Mouse (Mus musculus) right cerebral cortex, postnatal 36 days (tissue): ENCODE measurements at regions not wholly inside any gene's neighbourhood (a gene's known extent, or its start where the extent isn't known, plus 50 kb on each side); places are given as distances from the start of the nearest gene placed in this dataset.
A peak's percentile ranks its signal among the peaks of the same experiment; 100 is the strongest.

Experiments
- DNase-seq, 2 experiments: peaks; one replicate each; pipeline ENCODE4 v3.0.0; 2022; ENCODE audit warnings: low spot score in 2 of 2, mixed read lengths in 1 of 2

DNA sequence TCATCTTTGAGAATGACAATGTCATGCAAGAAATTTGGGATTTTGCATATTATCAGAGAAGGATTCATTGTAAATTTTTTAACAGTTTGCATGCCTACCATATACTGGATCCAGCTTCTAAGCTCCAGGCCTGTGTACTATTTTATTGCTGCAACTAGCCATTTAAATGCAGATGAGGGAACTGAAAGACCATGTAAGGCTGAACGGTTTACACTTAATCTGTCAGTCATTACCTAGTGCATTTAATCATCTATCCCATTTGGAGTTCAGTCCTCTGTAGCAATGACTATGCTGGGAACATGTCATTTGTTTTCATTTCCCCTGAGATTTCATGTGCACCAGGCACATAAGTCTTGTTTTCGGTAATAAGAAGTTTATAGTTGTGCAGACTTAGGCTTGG lies 631.8 kb upstream of the Gm21961 start:
- DNase-seq, result no peak

DNA sequence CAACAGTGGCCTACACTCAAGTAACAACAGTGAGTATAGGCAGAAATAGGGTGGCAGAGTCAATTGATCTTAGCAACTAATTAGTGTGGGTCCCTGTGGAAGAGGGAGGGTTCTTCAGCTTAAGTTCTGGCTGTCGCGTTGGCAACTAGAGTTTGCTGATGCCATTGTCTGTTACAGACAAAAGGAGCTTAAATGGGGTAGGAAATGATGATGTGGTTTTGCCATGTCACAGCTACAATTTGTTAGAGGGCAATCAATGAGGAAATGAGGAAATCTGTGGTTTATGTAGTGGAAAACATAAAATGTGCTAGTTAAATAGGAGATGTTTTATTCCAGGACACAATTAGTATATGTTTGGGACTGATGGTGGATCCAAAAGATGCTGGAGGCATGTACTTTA lies 624.8 kb upstream of the Gm21961 start:
- DNase-seq, result no peak

DNA sequence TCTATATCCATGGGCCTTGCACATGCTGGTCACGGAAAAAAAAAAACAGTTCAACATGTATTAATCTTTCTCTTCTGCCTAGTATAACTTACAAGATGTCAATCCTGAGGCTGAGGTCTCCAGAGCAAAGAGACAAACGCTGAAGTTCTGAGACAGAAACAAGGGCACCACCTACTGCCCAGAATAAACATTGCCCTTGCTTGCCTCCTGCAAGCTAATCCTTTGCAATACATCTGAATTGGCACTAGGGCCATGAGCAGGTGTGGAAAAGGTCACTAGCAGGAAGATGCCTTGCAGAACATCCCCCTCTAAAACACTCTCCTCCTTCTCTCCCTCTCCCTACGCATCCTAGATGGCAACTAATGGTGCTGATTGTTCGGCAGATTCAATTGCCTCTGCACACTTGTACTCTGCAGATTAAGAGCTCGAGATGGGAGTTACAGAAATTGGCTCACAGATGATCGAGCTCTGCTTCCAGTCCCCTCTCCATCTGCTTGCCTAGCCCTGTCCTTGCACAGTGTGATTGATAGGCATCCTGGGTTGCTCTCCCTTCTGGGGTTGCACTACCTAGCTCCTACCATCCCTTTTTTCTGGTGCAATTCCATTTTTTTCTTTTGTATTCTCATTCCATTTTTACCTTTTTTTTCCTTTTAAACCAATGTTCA lies 622.9 kb upstream of the Gm21961 start:
- peak; percentile 37 to 60 for DNase-seq

GRCm38 (mm10) chr15:65632440-65632839 lies 617.7 kb upstream of the Gm21961 start:
- DNase-seq, result no peak

- DNase-seq, result no peak
These were observed 615.8 kb upstream of the Gm21961 start for GRCm38 (mm10) chr15:65630476-65630875.

DNA sequence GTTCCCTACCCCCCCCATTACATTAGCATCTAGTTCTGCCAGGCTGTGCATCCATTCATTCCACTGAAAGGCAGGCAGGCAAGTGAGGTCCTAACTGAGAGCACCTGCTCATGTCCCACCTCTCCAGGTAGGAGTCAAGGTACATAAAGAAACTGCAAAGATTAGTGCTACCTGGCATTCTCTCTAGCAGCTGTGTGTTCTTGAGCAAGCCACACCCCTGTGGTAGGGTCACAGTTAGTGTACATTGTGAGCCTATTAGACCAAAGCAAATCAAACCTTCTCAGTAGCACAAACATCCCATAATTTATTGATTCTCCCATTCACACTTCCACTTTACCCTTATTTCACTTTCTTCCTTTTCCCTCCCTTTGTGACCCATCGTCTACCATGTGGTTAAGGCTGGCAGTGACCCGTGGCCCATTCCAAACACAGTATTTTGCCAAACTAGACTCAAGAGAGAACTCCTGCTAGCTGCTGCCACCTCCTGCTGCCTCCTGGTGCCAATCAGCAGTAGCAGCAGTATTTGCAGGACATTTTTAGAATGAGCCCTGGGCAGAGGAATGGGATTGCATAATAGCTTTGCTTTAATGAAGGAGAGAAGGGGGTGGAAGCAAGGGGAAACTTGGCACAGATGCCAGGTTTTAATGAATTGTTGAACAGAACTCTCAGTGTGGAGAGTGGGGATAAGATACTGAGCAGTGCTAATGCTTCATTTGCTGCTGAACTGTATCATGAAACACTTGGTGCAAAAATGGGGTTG lies 578.2 kb upstream of the Gm21961 start:
- peak; percentile 55 to 75 for DNase-seq

DNA sequence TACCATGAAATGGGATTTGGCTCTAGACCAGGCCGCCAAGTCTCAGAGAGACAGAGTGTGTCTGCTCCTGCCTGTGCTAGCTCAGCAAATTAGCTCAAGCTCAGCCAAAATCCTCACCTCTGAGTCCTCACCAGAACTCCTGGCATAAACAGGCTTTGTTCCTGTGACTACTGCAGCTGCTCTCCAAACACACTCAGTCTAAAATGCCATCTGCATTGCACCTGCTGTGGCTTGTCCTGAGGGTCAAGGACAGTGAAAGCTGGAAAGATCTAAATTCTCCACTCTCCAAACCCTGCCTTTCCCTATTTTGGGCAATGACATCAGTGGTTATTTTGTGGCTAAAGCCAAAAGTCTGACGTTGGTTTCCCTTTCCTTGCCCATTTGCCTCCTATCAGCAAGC lies 570.9 kb upstream of the Gm21961 start:
- DNase-seq, result no peak

- DNase-seq, result no peak
These were observed 564.6 kb upstream of the Gm21961 start for GRCm38 (mm10) chr15:65579353-65579752.

GRCm38 (mm10) chr15:65567931-65568330 lies 553.2 kb upstream of the Gm21961 start:
- DNase-seq, result peak in 1 of 2 experiments; percentile 4

GRCm38 (mm10) chr15:65557846-65558835 lies 543.4 kb upstream of the Gm21961 start:
- DNase-seq, result peak in 1 of 2 experiments; percentile 10

GRCm38 (mm10) chr15:65549046-65549445 lies 534.3 kb upstream of the Gm21961 start:
- DNase-seq, result no peak

GRCm38 (mm10) chr15:65535606-65536005 lies 520.9 kb upstream of the Gm21961 start:
- no peak for DNase-seq

DNA sequence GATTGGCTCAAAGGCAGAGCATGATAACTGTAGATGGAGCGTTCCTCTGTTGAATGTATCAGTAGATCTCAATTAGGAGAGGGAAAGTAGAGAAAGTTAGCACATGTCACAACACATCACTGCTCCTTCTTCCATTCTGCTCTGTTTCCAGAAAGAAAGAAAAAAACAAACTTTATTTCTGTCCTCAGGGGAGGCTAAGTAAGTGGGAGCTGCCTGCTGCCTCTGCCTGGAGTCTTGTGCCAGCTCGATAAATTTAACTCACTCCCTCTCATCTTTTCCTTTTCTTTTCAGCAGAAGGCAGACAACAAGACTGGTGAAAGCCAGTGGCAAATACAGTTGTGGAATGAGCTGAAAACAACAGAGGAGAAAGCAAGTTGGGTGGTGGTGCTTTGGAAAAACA lies 517.5 kb upstream of the Gm21961 start:
- peak; percentile 5 to 38 for DNase-seq

GRCm38 (mm10) chr15:65502656-65503055 lies 488.0 kb upstream of the Gm21961 start:
- no peak for DNase-seq

DNA sequence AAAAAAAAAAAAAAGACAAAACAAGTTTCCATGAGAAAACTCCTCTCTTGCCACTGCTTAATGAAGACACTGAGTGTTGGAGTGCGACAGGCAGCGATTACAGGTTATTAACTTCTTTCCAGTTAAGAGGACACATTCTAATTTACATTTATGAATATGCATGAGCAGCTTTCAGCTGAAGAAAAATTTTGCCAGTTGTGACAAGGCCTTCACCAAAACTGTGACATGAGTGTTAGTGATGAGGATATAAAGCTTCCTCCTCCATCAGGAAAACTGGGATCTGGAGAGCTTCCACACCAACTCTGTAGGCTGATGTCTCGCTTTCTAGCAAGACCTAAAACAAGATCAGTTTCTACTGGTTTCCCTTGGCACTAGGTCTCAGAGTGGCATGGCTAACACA lies 464.2 kb upstream of the Gm21961 start:
- peak in 1 of 2 experiments; percentile 4 for DNase-seq

DNA sequence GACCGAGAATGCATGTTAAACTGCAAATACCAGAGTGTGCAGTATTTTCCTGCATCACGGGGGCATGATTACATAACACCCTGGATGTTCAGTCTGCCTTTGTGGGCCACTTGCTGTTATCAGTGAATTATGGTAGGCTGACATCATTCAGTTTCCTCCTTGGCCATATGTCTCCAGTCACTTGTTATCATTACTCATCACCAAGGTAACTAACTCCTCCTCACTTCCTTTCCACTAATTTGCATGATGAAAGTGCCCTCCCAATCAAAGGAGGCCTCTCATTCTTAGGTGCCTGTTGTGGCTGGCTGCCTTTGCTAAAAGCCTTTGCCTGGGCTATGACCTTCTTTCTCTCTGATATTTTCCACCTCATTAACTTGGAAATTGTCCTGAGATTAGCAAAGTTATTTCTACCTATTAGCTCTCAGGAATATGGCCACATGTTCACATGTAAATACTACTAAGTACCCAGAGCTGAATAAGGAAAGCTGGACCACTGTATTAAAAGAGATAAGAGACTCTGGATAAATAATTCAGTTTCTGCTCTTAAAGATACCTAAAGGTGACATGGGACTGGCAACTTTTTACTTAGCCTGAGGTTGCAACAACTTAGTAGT lies 440.6 kb upstream of the Gm21961 start:
- DNase-seq, result no peak

DNA sequence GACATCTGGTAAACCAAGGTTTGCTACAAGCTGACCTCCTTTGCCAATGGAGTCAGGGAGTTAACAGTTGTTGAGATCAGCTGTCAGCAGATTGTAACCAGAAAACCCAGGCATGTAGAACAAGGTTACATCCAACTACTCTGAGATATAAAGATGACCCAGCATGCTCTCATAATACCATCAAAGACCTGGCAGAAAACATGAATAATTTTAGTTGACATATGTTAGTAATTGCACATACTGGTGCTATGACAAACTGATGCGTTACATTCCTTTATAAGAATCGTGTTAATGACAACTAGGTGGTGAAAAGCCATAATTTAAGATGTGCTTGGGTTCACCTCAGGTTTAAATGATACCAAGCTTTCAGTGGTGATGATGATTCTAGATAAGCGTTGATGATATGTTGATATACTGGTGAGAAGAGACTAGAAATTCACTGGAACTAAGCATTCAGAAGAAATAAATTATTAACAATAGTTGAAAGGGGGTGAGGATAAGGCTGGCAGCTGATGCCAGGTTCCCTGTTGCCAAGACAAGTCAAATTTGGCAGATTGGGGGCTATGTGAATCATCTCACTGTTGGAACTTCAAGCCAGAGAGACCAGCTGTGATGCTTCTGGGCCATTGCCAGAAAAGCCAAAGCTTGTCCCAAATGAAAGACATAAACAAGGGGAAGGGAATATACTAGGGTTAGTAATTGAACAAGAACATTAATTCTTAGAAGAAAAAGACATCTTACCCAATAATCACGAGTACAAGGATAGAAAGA lies 437.7 kb upstream of the Gm21961 start:
- no peak for DNase-seq

GRCm38 (mm10) chr15:65419736-65420135 lies 405.0 kb upstream of the Gm21961 start:
- no peak for DNase-seq
